Mouse (Mus musculus) retina, embryonic 14.5 days (tissue): Measurements from ENCODE around the gene Vmn2r56.
A peak's percentile ranks its signal among the peaks of the same experiment; 100 is the strongest.
"Not testable (repeated sequence)": the region's sequence is repeated elsewhere in the genome, so short reads cannot be mapped to it uniquely, and the experiment has no call there.

Experiments used
- DNase-seq: peaks from one replicate; pipeline ENCODE4 v3.0.0-alpha.2; 2015; ENCODE audit warnings: low spot score

The Vmn2r56 gene

GRCm38 (mm10) chr7:12734904-12735303, at the start of gene Vmn2r56:
Gene Vmn2r56, minus strand, starts transcription at chr7:12735004.
- no peak for DNase-seq

- peak; percentile 90 for DNase-seq
Measured at GRCm38 (mm10) chr7:12780151-12780830, 45.5 kb upstream of the Vmn2r56 start.

- DNase-seq = no peak
Measured at GRCm38 (mm10) chr7:12779782-12780150, 45.0 kb upstream of the Vmn2r56 start.

DNA sequence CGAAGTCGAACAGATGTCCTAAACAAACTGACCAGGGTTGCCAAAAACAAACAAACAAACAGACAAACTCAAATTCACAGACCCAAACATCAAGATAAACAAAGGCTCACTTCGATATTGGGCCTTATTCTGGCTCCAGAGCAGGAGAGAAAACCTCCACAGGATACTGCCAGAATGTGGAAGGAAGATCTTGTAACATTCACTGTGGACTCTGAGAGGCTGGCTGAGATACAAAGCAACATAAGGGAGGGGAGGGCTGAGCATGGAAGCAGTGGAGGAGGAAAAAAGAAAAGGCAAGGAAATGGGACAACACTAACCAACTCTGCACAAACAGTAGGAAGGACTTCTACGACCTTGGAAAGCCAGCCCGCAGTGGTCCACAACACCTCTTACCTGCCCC, 44.3 kb upstream of the Vmn2r56 start:
- DNase-seq = no peak

- no peak for DNase-seq
Measured at GRCm38 (mm10) chr7:12774606-12775005, 39.8 kb upstream of the Vmn2r56 start.

GRCm38 (mm10) chr7:12774111-12774510, 39.3 kb upstream of the Vmn2r56 start:
- DNase-seq = no peak

DNA sequence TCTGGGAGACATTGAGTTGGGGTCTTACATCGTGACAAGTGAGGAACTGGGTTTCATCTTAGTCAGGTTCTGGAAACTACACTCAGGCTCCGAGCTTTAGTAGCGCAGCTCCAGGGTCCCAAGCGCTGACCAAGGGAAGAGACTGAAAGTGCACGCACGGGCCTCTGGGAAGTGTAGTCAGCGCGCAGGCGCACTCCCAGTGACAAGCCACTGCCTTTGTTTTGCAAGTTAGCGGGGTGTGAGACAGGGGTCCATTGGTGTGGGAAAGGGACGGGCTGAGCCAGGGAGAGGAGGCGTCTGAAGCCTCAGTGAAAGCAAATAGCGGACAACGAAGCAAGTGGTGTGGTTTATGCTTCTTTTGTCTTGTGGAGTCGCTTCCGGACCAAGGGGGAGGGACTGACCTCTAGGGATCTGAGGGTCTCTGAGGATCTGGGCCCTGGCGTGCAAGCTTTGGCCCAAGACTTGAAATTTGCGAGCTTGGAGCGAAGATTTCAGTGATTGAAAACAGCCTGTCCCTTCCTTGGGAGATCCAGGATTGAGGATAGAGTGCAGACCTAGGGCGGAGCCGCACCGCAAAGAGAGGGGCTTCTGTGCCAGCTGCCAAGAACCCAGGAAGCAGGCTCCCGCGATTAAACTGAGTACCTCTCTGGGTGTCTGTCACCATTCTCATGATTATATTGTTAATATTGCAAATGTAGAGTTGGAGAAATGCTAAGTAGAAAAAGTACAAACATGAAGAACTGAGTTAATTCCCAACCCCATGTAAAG, 14.8 kb upstream of the Vmn2r56 start:
- peak; percentile 33 for DNase-seq

GRCm38 (mm10) chr7:12684903-12685302, 49.9 kb downstream of the Vmn2r56 start, which contains the start of gene Vmn2r55:
Gene Vmn2r55, minus strand, starts transcription at chr7:12685003.
- not testable (repeated sequence) for DNase-seq

DNA sequence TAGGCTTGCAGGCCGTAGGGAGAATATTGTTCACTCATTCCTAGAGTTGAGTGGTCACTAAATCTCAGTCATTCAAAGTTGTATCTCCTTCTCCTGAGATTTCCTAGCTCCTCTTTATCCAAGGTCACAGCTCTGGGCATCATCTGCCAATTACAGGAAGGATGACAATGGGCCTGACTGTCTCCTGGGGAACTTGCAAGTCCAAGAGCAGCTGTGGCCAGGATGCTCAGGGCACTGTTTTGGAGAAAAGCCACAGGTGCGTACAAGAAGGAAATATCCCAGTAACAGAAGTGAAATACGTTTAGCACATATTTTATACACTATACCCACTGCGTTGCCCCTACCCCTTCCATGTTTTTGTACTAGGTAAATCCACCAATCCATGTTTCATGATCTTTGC, 94.6 kb downstream of the Vmn2r56 start, which contains the start of gene Vmn2r54:
Gene Vmn2r54 (minus strand): TSS at position 101 of the 400 bp plus-strand sequence.
- not testable (repeated sequence) for DNase-seq
